Mouse (Mus musculus) kidney, embryonic 16.5 days (tissue): ENCODE data around the gene Lrrc71. TPM values are rescaled to one million over a fixed set of nuclear protein-coding genes. Genes with fewer than 3 reads are reported as not detected.

Experiments used
- ATAC-seq: fragments of 200-750 bp; cut with Nextera tagmentation; 2 replicates; pipeline ENCODE4 v1.8.0; 2017; ENCODE audit warnings: moderate TSS enrichment; ENCODE audit not compliant: low FRiP score, low TSS enrichment
- H3K27ac ChIP-seq: fragments of 300-500 bp; sonication (generic); 2 replicates; pipeline ENCODE4 v1.5.1; 2014; ENCODE audit warnings: low read length
- H3K27me3 ChIP-seq: fragments of 300-500 bp; sonication (generic); 2 replicates; pipeline ENCODE4 v1.6.1; 2014; ENCODE audit warnings: low read length, control low read depth, mixed read lengths; ENCODE audit not compliant: insufficient read depth
- H3K36me3 ChIP-seq: fragments of 300-500 bp; sonication (generic); 2 replicates; pipeline ENCODE4 v1.6.1; 2014; ENCODE audit warnings: low read length, control low read depth, mixed read lengths; ENCODE audit not compliant: insufficient read depth
- H3K4me1 ChIP-seq: fragments of 300-500 bp; sonication (generic); 2 replicates; pipeline ENCODE4 v1.6.1; 2014; ENCODE audit warnings: low read length, control low read depth, mixed read lengths; ENCODE audit not compliant: insufficient read depth
- H3K4me2 ChIP-seq: fragments of 300-500 bp; sonication (generic); replicated peaks from 2 replicates; pipeline ENCODE4 v1.6.1; 2014; ENCODE audit warnings: low read depth, low read length
- H3K4me3 ChIP-seq: fragments of 300-500 bp; sonication (generic); 2 replicates; pipeline ENCODE4 v1.5.1; 2014; ENCODE audit warnings: mild to moderate bottlenecking, low read length
- H3K9ac ChIP-seq: fragments of 300-500 bp; sonication (generic); replicated peaks from 2 replicates; pipeline ENCODE4 v1.6.1; 2014; ENCODE audit warnings: low read length
- H3K9me3 ChIP-seq: fragments of 300-500 bp; sonication (generic); 2 replicates; pipeline ENCODE4 v1.6.1; 2016; ENCODE audit warnings: low read length, control low read depth
- WGBS: fragments of 180-500 bp; shearing (Covaris S2); extraction: QIAGEN DNeasy Blood & Tissue Kit; methylation state at CpG from one replicate; pipeline ENCODE4 v1.1.7; 2014; 5-methylcytosine and 5-hydroxymethylcytosine counted together
- polyA plus RNA-seq: library from polyadenylated mRNA; unstranded; fragments of >200 nt; fragmentation: Nextera tagmentation; extraction: Ambion mirVana; gene quantifications from 2 replicates; pipeline ENCODE4 v1.2.1, GENCODE M21; 2015

The Lrrc71 gene
- polyA plus RNA-seq, 1 experiment from 2014 or later = 0.89 TPM

GRCm38 (mm10) chr3:87733098-87733497 is 15.3 kb downstream of the Lrrc71 start:
- peaks cover 17% of the 10 kb centered on the region for H3K4me1 ChIP-seq
- H3K9ac ChIP-seq = no peak overlapping the region
- no peak for ATAC-seq
- H3K4me3 ChIP-seq = no peak overlapping the region
- H3K27ac ChIP-seq = no peak overlapping the region
- H3K27me3 ChIP-seq = no peaks in the 10 kb centered on the region
- no peak overlapping the region for H3K4me2 ChIP-seq
- 77% methylated on average over 4 of the region's 4 CpGs for WGBS
- H3K9me3 ChIP-seq = no peaks in the 10 kb centered on the region
- H3K36me3 ChIP-seq = peaks cover 75% of the 10 kb centered on the region

- no peak for ATAC-seq
- no peak overlapping the region for H3K4me2 ChIP-seq
- H3K27ac ChIP-seq = no peak overlapping the region
- peaks cover 86% of the 10 kb centered on the region for H3K36me3 ChIP-seq
- WGBS = 86% methylated on average over 6 of the region's 6 CpGs
- no peaks in the 10 kb centered on the region for H3K9me3 ChIP-seq
- H3K4me3 ChIP-seq = no peak overlapping the region
- H3K4me1 ChIP-seq = no peaks in the 10 kb centered on the region
- H3K27me3 ChIP-seq = no peaks in the 10 kb centered on the region
- H3K9ac ChIP-seq = no peak overlapping the region
These were observed 19.7 kb downstream of the Lrrc71 start for GRCm38 (mm10) chr3:87728696-87729095.

- H3K9me3 ChIP-seq = no peaks in the 10 kb centered on the region
- no peak overlapping the region for H3K4me2 ChIP-seq
- peaks cover 80% of the 10 kb centered on the region for H3K36me3 ChIP-seq
- no peaks in the 10 kb centered on the region for H3K27me3 ChIP-seq
- no peak for ATAC-seq
- WGBS = 96% methylated on average over 7 of the region's 7 CpGs
- no peaks in the 10 kb centered on the region for H3K4me1 ChIP-seq
- H3K27ac ChIP-seq = no peak overlapping the region
- no peak overlapping the region for H3K4me3 ChIP-seq
- no peak overlapping the region for H3K9ac ChIP-seq
These were observed 22.2 kb downstream of the Lrrc71 start for GRCm38 (mm10) chr3:87726191-87726590.

- no peak overlapping the region for H3K4me3 ChIP-seq
- no peaks in the 10 kb centered on the region for H3K4me1 ChIP-seq
- 96% methylated on average over 16 of the region's 16 CpGs for WGBS
- peaks cover 79% of the 10 kb centered on the region for H3K36me3 ChIP-seq
- H3K27ac ChIP-seq = no peak overlapping the region
- no peak overlapping the region for H3K9ac ChIP-seq
- no peaks in the 10 kb centered on the region for H3K9me3 ChIP-seq
- ATAC-seq = no peak
- H3K27me3 ChIP-seq = no peaks in the 10 kb centered on the region
- no peak overlapping the region for H3K4me2 ChIP-seq
These were observed 22.8 kb downstream of the Lrrc71 start for GRCm38 (mm10) chr3:87725396-87726160.

- H3K9me3 ChIP-seq = no peaks in the 10 kb centered on the region
- no peak overlapping the region for H3K9ac ChIP-seq
- H3K27ac ChIP-seq = no peak overlapping the region
- peaks cover 74% of the 10 kb centered on the region for H3K36me3 ChIP-seq
- 67% methylated on average over 6 of the region's 6 CpGs for WGBS
- no peaks in the 10 kb centered on the region for H3K4me1 ChIP-seq
- H3K4me3 ChIP-seq = no peak overlapping the region
- H3K4me2 ChIP-seq = no peak overlapping the region
- H3K27me3 ChIP-seq = no peaks in the 10 kb centered on the region
- no peak for ATAC-seq
These were observed 23.9 kb downstream of the Lrrc71 start for GRCm38 (mm10) chr3:87724556-87724955.

GRCm38 (mm10) chr3:87718525-87718924 is 29.9 kb downstream of the Lrrc71 start:
- Histone ChIP-seq H3K27ac (no peak overlapping the region), H3K36me3 (peaks cover 57% of the 10 kb centered on the region), H3K9ac (no peak overlapping the region), H3K9me3 (no peaks in the 10 kb centered on the region), H3K4me2 (no peak overlapping the region), H3K27me3 (no peaks in the 10 kb centered on the region), H3K4me1 (no peaks in the 10 kb centered on the region), H3K4me3 (no peak overlapping the region)
- ATAC-seq = no peak
- 78% methylated on average over 2 of the region's 2 CpGs for whole genome bisulfite sequencing

Other genes with a start within 250 kb of the Lrrc71 start
- 14.4 and 15.6 TPM in 2 replicates for gene Etv3, start 223.2 kb downstream of the Lrrc71 start, polyA plus RNA-seq
- gene Arhgef11, start 131.1 kb downstream of the Lrrc71 start, polyA plus RNA-seq = 17.3 and 18.1 TPM in 2 replicates
- gene Ntrk1, start 46.5 kb upstream of the Lrrc71 start, polyA plus RNA-seq = 6.1 and 6.4 TPM in 2 replicates
- gene Insrr, start 48.3 kb upstream of the Lrrc71 start, polyA plus RNA-seq = 2.7 and 2.8 TPM in 2 replicates
- 60.2 and 62.9 TPM in 2 replicates for gene Pear1, start 75.7 kb upstream of the Lrrc71 start, polyA plus RNA-seq
- 0.09 TPM in 1 of 2 replicates, not detected in the other for gene Sh2d2a, start 98.1 kb upstream of the Lrrc71 start, polyA plus RNA-seq
- gene Prcc, start 137.0 kb upstream of the Lrrc71 start, polyA plus RNA-seq = 13.3 and 13.8 TPM in 2 replicates
- 83.2 and 115 TPM in 2 replicates for gene Hdgf, start 157.7 kb upstream of the Lrrc71 start, polyA plus RNA-seq
- 76.1 and 80.1 TPM in 2 replicates for gene Mrpl24, start 170.9 kb upstream of the Lrrc71 start, polyA plus RNA-seq
- gene Isg20l2, start 181.7 kb upstream of the Lrrc71 start, polyA plus RNA-seq = 60.2 and 68.7 TPM in 2 replicates
- gene Rrnad1, start 182.1 kb upstream of the Lrrc71 start, polyA plus RNA-seq = 19.9 and 22.7 TPM in 2 replicates
- gene Crabp2, start 200.0 kb upstream of the Lrrc71 start, polyA plus RNA-seq = 62.0 and 67.8 TPM in 2 replicates
- 25.7 and 26.6 TPM in 2 replicates for gene Nes, start 222.5 kb upstream of the Lrrc71 start, polyA plus RNA-seq